Mouse (Mus musculus): Measurements from ENCODE around the gene Ints4. TPM values are rescaled to one million over a fixed set of nuclear protein-coding genes. Genes with fewer than 3 reads are reported as not detected.
"Not testable (repeated sequence)": the region's sequence is repeated elsewhere in the genome, so short reads cannot be mapped to it uniquely, and the experiment has no call there.

The Ints4 gene
- 64.7 and 65.3 TPM in 2 replicates for total RNA-seq (2021)
- long read RNA-seq, transcript Ints4-201 (23 exons, 3,240 nt): major isoform, 20 of 34 reads
- long read RNA-seq, partial matches to known transcripts: 5 of 34 reads
- long read RNA-seq, other reads (novel, unspliced or antisense): 9 of 34 reads

GRCm38 (mm10) chr7:97480821-97481339 is at the start of gene Ints4:
Gene Ints4 (plus strand): TSS chr7:97480956.
- peak; percentile 87 for DNase-seq

GRCm38 (mm10) chr7:97433517-97433916 is 47.2 kb upstream of the Ints4 start:
- not testable (repeated sequence) for DNase-seq

GRCm38 (mm10) chr7:97434517-97434916 is 46.2 kb upstream of the Ints4 start:
- DNase-seq: no peak

GRCm38 (mm10) chr7:97438986-97439385 is 41.8 kb upstream of the Ints4 start:
- DNase-seq: no peak

GRCm38 (mm10) chr7:97446171-97446925 is 34.4 kb upstream of the Ints4 start:
- peak; percentile 90 for DNase-seq

- no peak for DNase-seq
Observed at GRCm38 (mm10) chr7:97447050-97447531, 33.7 kb upstream of the Ints4 start.

- not testable (repeated sequence) for DNase-seq
Observed at GRCm38 (mm10) chr7:97451023-97451422, 29.7 kb upstream of the Ints4 start, which contains the start of gene Kctd14. Gene Kctd14 (plus strand): TSS chr7:97451323.

- DNase-seq: no peak
Observed at GRCm38 (mm10) chr7:97452196-97452595, 28.6 kb upstream of the Ints4 start.

- no peak for DNase-seq
Observed at GRCm38 (mm10) chr7:97453141-97453921, 27.4 kb upstream of the Ints4 start.

GRCm38 (mm10) chr7:97454795-97455194 is 26.0 kb upstream of the Ints4 start:
- no peak for DNase-seq

- no peak for DNase-seq
Observed at GRCm38 (mm10) chr7:97455577-97455976, 25.2 kb upstream of the Ints4 start.

GRCm38 (mm10) chr7:97473001-97473400 is 7.8 kb upstream of the Ints4 start:
- no peak for DNase-seq

- DNase-seq: no peak
Observed at GRCm38 (mm10) chr7:97479349-97479748, 1.4 kb upstream of the Ints4 start.

- no peak for DNase-seq
Observed at GRCm38 (mm10) chr7:97480290-97480689, 466 bp upstream of the Ints4 start.

- DNase-seq: no peak
Observed at GRCm38 (mm10) chr7:97483378-97483777, 2.6 kb downstream of the Ints4 start.

GRCm38 (mm10) chr7:97491157-97491556 is 10.4 kb downstream of the Ints4 start:
- no peak for DNase-seq

- peak; percentile 31 for DNase-seq
Observed at GRCm38 (mm10) chr7:97492420-97492819, 11.7 kb downstream of the Ints4 start.

- DNase-seq: no peak
Observed at GRCm38 (mm10) chr7:97495052-97495451, 14.3 kb downstream of the Ints4 start.

GRCm38 (mm10) chr7:97500555-97501209 is 19.9 kb downstream of the Ints4 start:
- no peak for DNase-seq

- no peak for DNase-seq
Observed at GRCm38 (mm10) chr7:97514786-97515185, 34.0 kb downstream of the Ints4 start.

- no peak for DNase-seq
Observed at GRCm38 (mm10) chr7:97519935-97520334, 39.2 kb downstream of the Ints4 start.

- DNase-seq: no peak
Observed at GRCm38 (mm10) chr7:97535531-97535930, 54.8 kb downstream of the Ints4 start.

Data from adrenal gland, postnatal 25 days (tissue).